Mouse (Mus musculus) inflammation-experienced regulatory T-cells, adult 16 weeks (primary cell): ENCODE results near the gene I830077J02Rik. TPM values are rescaled to one million over a fixed set of nuclear protein-coding genes. Genes with fewer than 3 reads are reported as not detected.

ENCODE experiments used
- polyA plus RNA-seq: library from polyadenylated mRNA; unstranded; fragments of 100-300 nt; shearing (Covaris generic); gene quantifications from one replicate; pipeline ENCODE4 v1.2.1, GENCODE M21; 2017

The I830077J02Rik gene
- 0.88 TPM for polyA plus RNA-seq

DNA sequence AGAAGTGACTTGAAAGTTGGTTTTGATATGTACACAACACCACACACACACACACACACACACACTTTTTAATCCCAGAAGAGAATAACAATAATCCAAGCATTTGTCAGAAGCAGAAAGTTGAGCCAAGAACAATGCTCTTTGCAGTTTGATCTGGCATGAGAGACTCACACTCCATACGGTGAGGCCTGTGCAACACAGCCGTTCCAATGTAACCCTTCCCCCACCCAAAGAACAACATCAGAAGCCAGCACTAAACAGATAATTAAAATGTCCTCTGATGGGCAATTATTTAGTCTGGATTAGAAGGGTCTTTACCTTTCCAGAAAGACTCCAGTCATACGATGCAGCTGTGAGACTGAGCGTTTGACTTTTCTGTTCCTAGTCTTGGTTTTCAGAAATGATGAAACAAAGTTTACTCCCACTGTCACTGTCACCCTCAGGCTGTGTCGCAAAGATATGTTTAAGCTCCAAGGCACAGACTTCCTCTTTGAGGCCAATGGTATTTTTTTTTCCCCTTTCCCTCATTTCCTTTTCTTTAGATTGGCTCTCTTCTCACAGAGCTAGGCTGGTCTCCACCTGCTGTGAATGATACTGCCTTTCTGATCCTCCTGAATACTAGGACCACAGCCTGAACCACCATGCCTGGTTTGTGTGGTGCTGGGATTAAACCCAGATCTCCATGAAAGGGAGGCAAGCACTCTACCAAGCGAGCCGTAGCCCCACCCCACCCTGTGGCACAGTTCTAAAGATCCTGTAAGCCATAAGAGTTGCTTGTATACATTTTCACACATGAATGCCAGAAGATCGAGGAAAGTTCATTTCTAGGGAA is at the start of gene I830077J02Rik:
Gene I830077J02Rik (minus strand): TSS at position 425 of the 832 bp plus-strand sequence.

DNA sequence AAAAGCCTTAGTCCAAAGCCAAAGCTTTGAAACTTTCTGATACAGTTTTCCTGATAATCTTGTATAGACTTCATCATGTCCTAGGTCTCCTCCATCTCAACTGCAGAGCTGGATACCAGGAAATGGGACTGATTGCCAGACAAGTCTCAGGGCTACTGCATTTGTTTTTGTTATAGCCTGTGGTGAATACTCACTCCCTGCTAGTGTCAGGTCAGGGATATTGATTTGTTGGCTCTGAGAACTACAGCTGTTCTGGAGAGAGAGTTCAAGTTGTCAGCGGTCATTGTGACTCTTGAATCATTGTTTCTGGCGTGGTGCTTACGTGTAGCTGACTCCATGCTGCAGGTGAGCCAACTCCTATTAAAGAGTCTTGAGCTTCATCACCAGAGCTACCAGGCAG is 40.9 kb upstream of the I830077J02Rik start, which contains the start of gene Ovgp1:
Gene Ovgp1 (plus strand): TSS at position 301 of the 400 bp plus-strand sequence.

DNA sequence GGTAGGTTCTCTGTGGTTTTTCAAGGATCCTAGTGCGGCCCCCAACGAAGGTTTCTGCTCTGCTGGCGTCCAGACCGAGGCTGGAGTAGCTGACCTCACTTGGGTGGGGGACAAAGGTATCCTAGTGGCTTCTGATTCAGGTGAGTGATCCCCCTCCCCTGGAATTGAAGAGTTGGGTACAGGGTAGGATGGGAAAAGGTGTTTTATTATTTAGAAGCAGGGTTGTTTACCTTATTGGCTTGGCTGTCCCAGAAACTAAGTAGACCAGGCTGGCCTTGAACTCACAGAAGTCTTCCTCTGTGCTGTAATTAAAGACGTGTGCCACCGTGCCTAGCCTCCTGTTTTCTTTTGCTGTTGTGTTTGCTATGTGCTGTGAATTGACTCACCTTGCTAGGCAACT is 27.5 kb upstream of the I830077J02Rik start, which contains the start of gene Atp5f1:
Gene Atp5f1 (minus strand): TSS at position 101 of the 400 bp plus-strand sequence.

DNA sequence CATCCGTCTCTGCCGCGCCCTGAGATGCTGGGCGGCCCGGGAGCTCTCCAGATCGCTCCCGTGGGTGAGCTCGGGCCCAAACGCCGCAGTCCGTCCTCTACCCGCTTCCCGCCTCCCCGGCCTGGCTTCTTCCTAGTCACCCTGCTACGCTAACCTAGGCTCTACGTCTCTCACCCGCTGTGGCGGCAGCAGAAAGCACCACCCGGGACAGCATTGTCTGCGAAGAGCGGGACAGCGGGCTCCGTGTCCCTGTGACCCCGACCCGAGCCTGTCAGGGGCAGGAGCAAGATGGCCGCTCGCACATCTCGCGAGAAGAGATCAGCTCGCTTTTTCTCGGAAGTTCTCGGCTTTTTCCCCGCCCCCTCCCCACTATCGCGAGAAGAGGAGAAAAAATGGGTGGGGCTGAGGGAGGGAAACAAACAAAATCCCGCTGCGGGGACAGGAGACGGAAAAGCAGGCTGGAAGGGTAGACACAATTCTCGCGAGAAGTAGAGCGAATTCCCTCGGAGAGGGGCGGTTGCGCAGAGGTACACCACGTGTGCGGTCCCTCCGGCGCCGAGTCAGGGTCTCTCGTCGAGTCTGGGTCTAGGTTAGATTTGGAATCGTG is 26.6 kb upstream of the I830077J02Rik start, which contains the start of gene Wdr77:
Gene Wdr77 (plus strand): TSS at position 396 of the 607 bp plus-strand sequence.

Other genes with a start within 250 kb of the I830077J02Rik start
- gene Ddx20, start 245.1 kb downstream of the I830077J02Rik start, polyA plus RNA-seq, result 17.1 TPM
- 4.8 TPM for gene Inka2, start 228.1 kb downstream of the I830077J02Rik start, polyA plus RNA-seq
- 299 TPM for gene Rap1a, start 131.3 kb downstream of the I830077J02Rik start, polyA plus RNA-seq
- not detected for gene Adora3, start 61.8 kb downstream of the I830077J02Rik start, polyA plus RNA-seq
- 0.33 TPM for gene Tmigd3, start 61.8 kb downstream of the I830077J02Rik start, polyA plus RNA-seq
- 97.3 TPM for gene Wdr77, start 26.7 kb upstream of the I830077J02Rik start, polyA plus RNA-seq
- gene Atp5f1, start 27.4 kb upstream of the I830077J02Rik start, polyA plus RNA-seq, result 361 TPM
- 5.8 TPM for gene Ovgp1, start 41.0 kb upstream of the I830077J02Rik start, polyA plus RNA-seq
- gene Pifo, start 82.0 kb upstream of the I830077J02Rik start, polyA plus RNA-seq, result 2.1 TPM
- 8.7 TPM for gene Chil5, start 100.2 kb upstream of the I830077J02Rik start, polyA plus RNA-seq
- 0.57 TPM for gene Chia1, start 180.6 kb upstream of the I830077J02Rik start, polyA plus RNA-seq
- gene Chil3, start 234.9 kb upstream of the I830077J02Rik start, polyA plus RNA-seq, result not detected